Mouse (Mus musculus) cortical plate, adult 2 months (tissue): ENCODE results near the gene Aip.

Experiments
- CTCF ChIP-seq: fragments of 200-500 bp; IDR thresholded peaks from 2 replicates; pipeline ENCODE4 v1.5.1; 2011; ENCODE audit warnings: mild to moderate bottlenecking, control low read depth, low read length; ENCODE audit not compliant: insufficient read depth; ENCODE audit errors: extremely low read depth
- POLR2A ChIP-seq: fragments of 200-500 bp; IDR thresholded peaks from 2 replicates; pipeline ENCODE4 v1.6.1; 2011; ENCODE audit warnings: mild to moderate bottlenecking, low read length, control low read depth; ENCODE audit not compliant: insufficient read depth; ENCODE audit errors: extremely low read depth

GRCm38 (mm10) chr19:4101466-4101865 is 24.2 kb downstream of the Aip start:
- TF ChIP-seq POLR2A (no peak), CTCF (no peak)
